Mouse (Mus musculus) gonadal fat pad, adult 2 months (tissue): ENCODE measurements at regions not wholly inside any gene's neighbourhood (a gene's known extent, or its start where the extent isn't known, plus 50 kb on each side); places are given as distances from the start of the nearest gene placed in this dataset.
A peak's percentile ranks its signal among the peaks of the same experiment; 100 is the strongest.

Experiments used
- DNase-seq: peaks from one replicate; pipeline ENCODE4 v3.0.0-alpha.2; 2012; ENCODE audit warnings: low read depth

- no peak for DNase-seq
Measured at GRCm38 (mm10) chr9:41768316-41768715, 355.8 kb downstream of the Sorl1 start.

GRCm38 (mm10) chr9:41766533-41766920 is 357.6 kb downstream of the Sorl1 start:
- DNase-seq, result peak; percentile 33

GRCm38 (mm10) chr9:41765816-41766532 is 358.1 kb downstream of the Sorl1 start:
- DNase-seq, result no peak

- DNase-seq, result no peak
Measured at GRCm38 (mm10) chr9:41761050-41761576, 363.0 kb downstream of the Sorl1 start.

GRCm38 (mm10) chr9:41754434-41755002 is 369.6 kb downstream of the Sorl1 start:
- no peak for DNase-seq

GRCm38 (mm10) chr9:41745979-41746647 is 378.0 kb downstream of the Sorl1 start:
- no peak for DNase-seq

- DNase-seq, result no peak
Measured at GRCm38 (mm10) chr9:41741500-41741899, 382.6 kb downstream of the Sorl1 start.

- DNase-seq, result no peak
Measured at GRCm38 (mm10) chr9:41740536-41740935, 383.6 kb downstream of the Sorl1 start.

GRCm38 (mm10) chr9:41737671-41738070 is 386.4 kb downstream of the Sorl1 start:
- DNase-seq, result no peak

- no peak for DNase-seq
Measured at GRCm38 (mm10) chr9:41736881-41737280, 387.2 kb downstream of the Sorl1 start.

GRCm38 (mm10) chr9:41736234-41736859 is 387.8 kb downstream of the Sorl1 start:
- DNase-seq, result no peak

GRCm38 (mm10) chr9:41735448-41736233 is 388.5 kb downstream of the Sorl1 start:
- no peak for DNase-seq

GRCm38 (mm10) chr9:41734925-41735447 is 389.1 kb downstream of the Sorl1 start:
- no peak for DNase-seq

GRCm38 (mm10) chr9:41721609-41722008 is 402.5 kb downstream of the Sorl1 start:
- no peak for DNase-seq

- DNase-seq, result no peak
Measured at GRCm38 (mm10) chr9:41715231-41715630, 408.9 kb downstream of the Sorl1 start.

GRCm38 (mm10) chr9:41705972-41706371 is 418.1 kb downstream of the Sorl1 start:
- no peak for DNase-seq

GRCm38 (mm10) chr9:41705461-41705903 is 418.6 kb downstream of the Sorl1 start:
- no peak for DNase-seq

- no peak for DNase-seq
Measured at GRCm38 (mm10) chr9:41703091-41703490, 421.0 kb downstream of the Sorl1 start.

GRCm38 (mm10) chr9:41700683-41701082 is 423.4 kb downstream of the Sorl1 start:
- DNase-seq, result no peak

- DNase-seq, result no peak
Measured at GRCm38 (mm10) chr9:41699031-41699430, 425.1 kb downstream of the Sorl1 start.
